Mouse (Mus musculus) granulocyte monocyte progenitor cell, adult 5-6 weeks (primary cell): ENCODE measurements around the gene Galnt9. TPM values are rescaled to one million over a fixed set of nuclear protein-coding genes. Genes with fewer than 3 reads are reported as not detected.

Source experiments
- total RNA-seq, 2 experiments: library from RNA; stranded (forward) in 1 of 2; stranded (reverse) in 1 of 2; fragments of 200-712, 200-1000 nt in 1 of 2; fragments of >200 nt in 1 of 2; fragmentation: Nextera tagmentation in 1 of 2; gene quantifications; 2 replicates each; pipeline ENCODE4 v1.2.3; 2014 to 2017

Gene Galnt9
- total RNA-seq, 2 experiments from 2014 or later = not detected

Other genes starting within 250 kb of the Galnt9 start
- gene P2rx2, start 201.1 kb upstream of the Galnt9 start, total RNA-seq (2014; fragmentation: Nextera tagmentation) = not detected in 2 replicates
- gene P2rx2, start 201.1 kb upstream of the Galnt9 start, total RNA-seq (2017) = not detected in 2 replicates
- not detected in 2 replicates for gene Lrcol1, start 199.6 kb upstream of the Galnt9 start, total RNA-seq (2014; fragmentation: Nextera tagmentation)
- gene Lrcol1, start 199.6 kb upstream of the Galnt9 start, total RNA-seq (2017) = not detected in 2 replicates
- gene Fbrsl1, start 95.9 kb upstream of the Galnt9 start, total RNA-seq (2014; fragmentation: Nextera tagmentation) = 25.2 and 29.7 TPM in 2 replicates
- gene Fbrsl1, start 95.9 kb upstream of the Galnt9 start, total RNA-seq (2017) = 9.5 and 12.6 TPM in 2 replicates
- 43.4 and 59.0 TPM in 2 replicates for gene Noc4l, start 109.1 kb downstream of the Galnt9 start, total RNA-seq (2014; fragmentation: Nextera tagmentation)
- gene Noc4l, start 109.1 kb downstream of the Galnt9 start, total RNA-seq (2017) = 32.9 and 78.6 TPM in 2 replicates
- 12.0 and 68.1 TPM in 2 replicates for gene Ddx51, start 109.1 kb downstream of the Galnt9 start, total RNA-seq (2014; fragmentation: Nextera tagmentation)
- gene Ddx51, start 109.1 kb downstream of the Galnt9 start, total RNA-seq (2017) = 9.7 and 9.9 TPM in 2 replicates
- gene Ep400, start 226.4 kb downstream of the Galnt9 start, total RNA-seq (2014; fragmentation: Nextera tagmentation) = 127 and 160 TPM in 2 replicates
- 35.5 and 68.1 TPM in 2 replicates for gene Ep400, start 226.4 kb downstream of the Galnt9 start, total RNA-seq (2017)
- 41.6 and 45.0 TPM in 2 replicates for gene Pus1, start 236.3 kb downstream of the Galnt9 start, total RNA-seq (2014; fragmentation: Nextera tagmentation)
- 77.9 and 80.0 TPM in 2 replicates for gene Pus1, start 236.3 kb downstream of the Galnt9 start, total RNA-seq (2017)